Mouse (Mus musculus): ENCODE results near the gene Nr2c2ap.
A peak's percentile ranks its signal among the peaks of the same experiment; 100 is the strongest.

Gene Nr2c2ap

DNA sequence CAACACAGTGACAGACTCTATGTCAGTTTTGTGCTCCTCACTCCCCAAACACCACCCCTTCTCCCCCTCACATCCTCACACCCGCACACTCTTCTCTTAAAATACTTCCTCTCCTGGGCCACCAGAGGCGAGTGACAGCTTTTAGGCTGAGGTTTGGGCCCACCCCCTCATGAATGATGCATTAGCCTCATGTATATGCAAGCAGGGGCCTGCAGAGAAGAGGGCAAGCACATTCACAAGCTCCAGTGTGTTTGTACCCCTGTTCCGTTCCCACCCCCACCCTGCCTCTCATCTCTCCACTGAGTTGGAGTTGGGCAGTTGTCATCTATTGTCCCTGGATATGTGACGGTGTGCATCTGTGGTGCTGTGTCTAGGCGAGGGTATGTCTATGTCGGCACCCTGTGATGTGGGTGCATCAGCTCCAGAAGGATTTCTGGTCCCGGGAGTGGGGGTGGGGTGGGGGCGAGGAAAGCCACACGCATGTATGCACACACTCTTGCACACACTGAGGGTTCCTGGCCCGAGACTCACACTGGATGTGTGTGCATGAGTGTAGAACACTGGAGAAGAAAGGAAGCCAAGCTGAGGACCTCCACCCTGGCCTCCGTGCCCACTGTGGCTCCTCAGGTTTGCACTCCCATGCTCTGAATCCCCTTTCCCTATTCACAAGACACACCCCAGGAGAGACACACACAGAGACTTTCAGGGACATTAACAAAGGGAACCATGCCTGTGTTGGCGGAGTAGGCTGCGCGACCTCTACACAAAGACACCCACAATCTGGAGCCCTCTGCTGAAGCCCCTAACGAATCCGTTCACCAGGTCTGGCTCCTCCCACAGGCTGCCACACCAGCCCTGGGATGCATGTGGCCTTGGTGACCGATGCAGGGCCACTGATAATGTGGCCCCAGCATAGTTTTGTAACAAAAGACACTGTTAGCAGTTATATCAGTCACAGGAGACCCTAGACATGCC, 12.1 kb upstream of the Nr2c2ap start:
- no peak for DNase-seq (ENCODE audit: low spot score)

DNA sequence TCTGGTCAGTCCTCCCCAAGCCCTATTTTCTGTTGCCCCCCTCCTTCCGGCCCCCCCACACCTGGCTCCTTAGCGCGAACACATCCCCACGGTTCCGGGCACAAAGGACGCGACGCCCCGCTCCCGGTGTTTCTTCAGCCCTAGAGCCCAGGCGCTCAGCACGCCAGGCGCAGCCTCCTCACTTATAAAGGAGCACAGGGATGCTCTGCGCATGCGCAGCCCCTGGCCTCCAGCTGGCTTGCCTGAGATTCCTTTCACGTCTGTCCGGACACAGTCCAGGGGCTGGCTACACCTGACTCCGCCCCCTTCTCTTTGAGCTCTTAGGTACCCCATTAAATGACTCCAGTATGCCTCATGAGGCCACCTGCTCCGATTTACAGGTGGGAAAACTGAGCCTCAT, 10.5 kb upstream of the Nr2c2ap start, which contains the start of gene Ncan:
TSS of gene Ncan (minus strand) at position 207 of the 400 bp plus-strand sequence.
- no peak for DNase-seq (ENCODE audit: low spot score)

DNA sequence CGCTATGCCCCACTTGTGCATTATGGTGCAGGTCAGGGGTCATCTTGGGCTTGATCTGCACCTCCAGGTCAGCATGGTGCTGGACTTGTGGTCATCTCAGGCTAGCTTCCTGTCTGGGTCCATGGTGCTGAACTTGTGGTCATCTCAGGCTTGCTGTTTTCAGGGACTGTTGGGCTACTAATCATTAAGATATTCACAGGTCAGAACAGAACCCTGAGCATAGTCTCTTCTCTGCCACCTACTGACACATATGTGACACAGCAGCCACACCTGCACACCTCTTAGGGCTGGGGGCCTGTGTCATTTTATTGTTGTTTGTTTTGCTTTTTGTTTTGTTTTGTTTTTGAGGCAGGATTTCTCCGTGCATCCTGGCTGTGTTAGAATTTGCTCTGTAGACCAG, 8.3 kb upstream of the Nr2c2ap start:
- no peak for DNase-seq (ENCODE audit: low spot score)

DNA sequence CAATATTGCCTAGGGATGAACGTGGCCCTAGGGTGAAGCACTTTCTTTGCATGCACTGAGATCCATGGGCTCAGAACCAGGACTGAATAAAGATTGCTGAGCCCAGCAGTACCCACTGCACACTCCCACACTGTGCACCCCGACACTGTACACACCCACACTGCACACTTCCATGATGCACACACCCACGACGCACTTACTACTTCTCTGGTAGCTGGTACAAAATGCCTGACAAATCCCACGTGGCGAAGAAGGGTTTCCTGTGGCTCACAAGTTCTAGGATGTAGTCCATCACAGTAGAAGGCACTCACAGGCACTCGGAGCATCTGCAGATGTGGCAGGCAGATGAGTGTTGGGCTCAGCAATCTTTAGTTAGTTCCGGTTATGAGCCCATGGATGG, 6.1 kb upstream of the Nr2c2ap start:
- no peak for DNase-seq (ENCODE audit: low spot score)

DNA sequence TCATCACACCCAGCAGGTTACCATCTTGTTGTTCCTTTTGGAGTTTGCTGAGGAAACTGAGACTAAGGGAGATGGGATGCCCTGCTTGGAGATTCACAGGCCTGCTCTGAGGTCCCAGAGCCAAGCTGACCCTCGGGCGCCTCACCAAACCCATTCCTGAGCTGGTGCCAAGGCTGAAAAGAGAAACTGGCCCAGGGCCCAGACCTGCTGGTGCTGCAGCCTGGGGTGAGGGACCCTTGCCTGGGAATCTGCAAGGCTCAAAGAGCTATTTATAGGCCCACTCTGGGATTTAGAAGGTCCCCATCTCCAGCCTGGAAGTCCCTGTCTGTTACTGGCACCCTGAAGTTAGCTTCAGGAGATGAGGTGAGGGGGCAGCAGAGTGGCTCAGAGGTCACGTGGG, 2.7 kb upstream of the Nr2c2ap start:
- no peak for DNase-seq (ENCODE audit: low spot score)

DNA sequence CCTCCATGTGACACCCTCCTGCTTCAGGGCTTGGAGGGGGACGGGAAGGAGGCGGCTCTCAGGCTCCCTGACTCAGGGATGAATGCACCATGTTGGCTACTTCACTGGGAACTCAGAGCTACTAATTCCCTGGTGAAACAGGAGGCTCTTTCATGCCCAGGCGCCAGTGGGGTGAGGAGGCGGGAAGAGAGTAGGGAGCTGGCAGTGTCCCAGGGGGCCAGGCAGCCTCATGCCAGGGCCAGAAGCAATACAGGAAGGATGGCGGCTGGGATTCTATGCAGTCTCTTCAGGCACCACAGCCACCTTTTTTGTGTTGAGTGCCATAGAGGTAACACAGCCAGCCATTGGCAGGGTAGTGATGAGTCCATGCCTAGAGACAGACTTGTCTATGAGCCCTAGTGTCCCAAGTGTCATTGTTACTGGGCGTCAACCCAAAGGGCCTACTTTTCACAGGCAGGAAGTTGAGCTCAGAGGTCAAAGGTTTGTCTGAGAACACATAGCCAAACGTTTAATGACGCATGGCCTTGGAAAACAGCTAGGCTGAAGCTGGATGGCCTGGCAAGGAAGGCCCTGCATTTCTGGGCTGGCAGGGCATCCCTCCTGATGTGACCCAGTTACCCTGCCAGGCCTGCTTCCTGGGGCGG, 1.7 kb upstream of the Nr2c2ap start:
- no peak for DNase-seq (ENCODE audit: low spot score)

DNA sequence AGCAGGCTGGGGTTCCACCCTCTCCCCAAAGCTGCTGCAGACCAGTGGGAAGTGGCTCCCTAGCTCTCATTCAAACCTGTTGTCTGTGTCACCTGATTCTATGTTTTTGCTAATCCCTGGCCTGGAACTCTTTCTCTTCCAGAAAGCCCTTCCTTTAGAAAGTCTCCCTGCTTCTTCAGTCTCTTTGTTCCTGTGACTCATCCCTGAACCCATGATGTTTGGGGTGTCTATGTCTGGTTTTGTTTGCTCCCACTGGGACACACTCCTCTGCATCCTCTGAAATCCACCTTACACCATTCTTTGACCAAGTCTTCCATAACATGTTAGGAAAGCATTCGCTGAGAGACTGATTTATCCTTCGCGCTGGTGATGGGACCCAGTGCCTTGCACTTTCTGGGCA, 1.1 kb upstream of the Nr2c2ap start:
- no peak for DNase-seq (ENCODE audit: low spot score)

DNA sequence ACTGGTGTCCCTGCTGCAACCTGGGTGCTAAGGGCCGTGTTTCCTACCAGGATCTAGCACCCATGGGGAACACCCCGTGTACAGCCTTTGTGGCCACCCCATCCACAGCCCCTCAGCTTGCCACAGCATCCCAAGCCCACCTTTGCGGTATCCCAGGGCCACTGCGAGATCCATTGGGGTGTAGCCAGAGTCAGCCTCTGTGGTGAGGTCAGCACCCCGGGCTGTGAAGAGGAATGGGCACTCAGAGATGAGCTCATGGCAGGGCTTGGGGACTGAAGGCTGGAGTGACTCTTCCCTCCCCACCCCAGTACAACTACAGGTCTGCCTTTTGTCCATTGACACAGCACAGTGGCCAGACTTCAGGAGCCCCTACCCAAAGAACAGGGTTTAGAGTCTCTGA, 3.0 kb downstream of the Nr2c2ap start:
- DNase-seq (ENCODE audit: low spot score): no peak

DNA sequence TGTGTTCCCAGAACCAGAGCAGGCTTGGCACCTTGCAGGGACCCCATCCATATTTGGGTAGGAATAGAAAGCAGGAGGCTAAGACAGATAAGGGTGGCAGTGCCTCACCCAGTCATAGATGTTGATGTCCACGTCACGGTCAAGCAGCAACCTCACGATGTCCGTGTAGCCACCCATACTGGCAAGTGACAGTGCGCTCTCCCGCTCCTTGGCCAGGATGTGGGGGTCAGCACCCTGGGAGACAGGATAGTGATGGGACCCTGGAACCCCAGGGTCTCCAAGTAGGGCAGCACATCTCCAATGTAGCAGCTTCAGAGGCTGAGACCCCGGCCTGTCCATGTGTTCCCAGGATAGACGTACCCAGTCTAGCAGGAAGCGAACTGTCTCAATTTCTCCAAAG, 3.8 kb downstream of the Nr2c2ap start:
- DNase-seq (ENCODE audit: low spot score): no peak

DNA sequence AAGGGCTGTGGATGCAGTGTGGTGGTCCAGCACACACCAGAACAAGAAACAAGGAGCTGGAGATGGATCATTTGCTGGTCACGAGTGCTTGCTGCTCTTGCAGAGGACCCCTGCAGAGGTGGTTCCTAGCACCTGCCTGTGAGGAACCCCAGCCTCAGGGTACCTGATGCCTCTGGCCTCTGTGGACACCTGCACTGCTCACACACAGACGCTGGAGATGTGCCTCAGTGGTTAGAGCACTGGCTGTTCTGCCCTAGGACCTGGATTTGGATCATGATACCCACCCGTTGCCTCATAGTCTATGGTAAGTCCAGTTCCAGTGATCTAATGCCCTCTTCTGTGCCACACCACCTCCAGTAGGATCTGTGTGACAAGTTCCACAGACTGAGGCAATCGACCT, 5.5 kb downstream of the Nr2c2ap start:
- DNase-seq (ENCODE audit: low spot score): no peak

DNA sequence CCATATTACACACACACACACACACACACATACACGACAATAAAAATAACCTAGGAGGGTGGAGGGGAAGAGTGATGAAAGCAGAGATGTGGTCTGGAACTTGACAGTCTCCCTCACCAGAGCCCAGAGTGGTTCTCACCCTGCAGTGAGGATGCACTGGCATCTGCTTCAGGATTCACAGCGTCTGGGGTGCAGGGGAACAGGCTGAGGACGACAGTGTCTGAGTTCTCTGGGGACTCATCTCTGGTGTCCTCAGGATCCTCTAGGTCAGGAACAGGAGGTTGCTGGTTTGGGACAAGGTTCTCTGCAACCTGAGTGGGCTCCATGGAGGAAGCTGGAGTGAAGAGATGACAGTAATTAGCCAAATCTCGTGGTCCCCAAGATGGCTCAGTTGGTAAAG, 6.8 kb downstream of the Nr2c2ap start:
- DNase-seq (ENCODE audit: low spot score): no peak

DNA sequence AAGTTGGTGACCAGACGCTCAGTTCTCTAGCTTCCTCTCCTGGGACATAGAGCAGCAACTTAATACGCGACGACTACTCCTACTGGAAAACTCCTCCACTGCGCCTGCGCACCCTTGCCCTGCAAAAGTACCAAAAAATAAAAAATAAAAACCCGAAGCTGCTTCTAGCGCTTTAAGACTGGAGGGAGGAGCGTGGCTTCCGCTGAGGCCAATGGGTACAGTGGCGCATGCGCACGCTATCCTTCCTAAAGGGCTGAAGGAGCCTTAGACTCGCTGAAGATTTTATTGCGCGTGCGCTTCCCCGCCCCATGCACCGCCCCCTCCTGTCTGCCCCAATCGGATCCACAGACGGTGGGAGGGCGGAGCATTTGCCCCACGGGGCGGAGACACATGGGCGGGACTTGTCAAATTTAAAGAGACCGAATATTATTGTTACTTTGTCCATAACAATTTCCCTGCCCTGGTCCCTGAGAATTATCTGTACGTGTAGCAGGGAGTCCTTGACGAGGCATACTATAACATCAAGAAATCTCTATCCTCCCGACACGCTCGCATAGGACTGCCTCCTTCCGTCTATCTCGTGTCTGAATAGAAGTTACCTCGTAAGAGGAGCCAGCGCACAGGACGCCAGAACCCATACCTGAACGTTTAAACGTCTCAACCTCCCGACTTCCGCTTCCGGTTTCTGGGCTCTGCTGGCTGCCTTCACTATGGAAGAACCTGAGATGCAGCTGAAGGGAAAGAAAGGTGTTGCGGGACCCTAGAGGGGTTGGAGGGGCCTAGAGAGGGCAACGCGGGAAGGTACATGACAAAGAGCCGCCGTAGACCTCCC, 8.1 kb downstream of the Nr2c2ap start, which contains the start of the genes Rfxank, Borcs8 and Mef2b:
TSS of gene Rfxank (minus strand) at position 129 of the 832 bp plus-strand sequence.
TSS of gene Borcs8 (plus strand) at position 474 of the 832 bp plus-strand sequence.
TSS of gene Mef2b (plus strand) at position 686 of the 832 bp plus-strand sequence.
- DNase-seq (ENCODE audit: low spot score): peak; percentile 100

DNA sequence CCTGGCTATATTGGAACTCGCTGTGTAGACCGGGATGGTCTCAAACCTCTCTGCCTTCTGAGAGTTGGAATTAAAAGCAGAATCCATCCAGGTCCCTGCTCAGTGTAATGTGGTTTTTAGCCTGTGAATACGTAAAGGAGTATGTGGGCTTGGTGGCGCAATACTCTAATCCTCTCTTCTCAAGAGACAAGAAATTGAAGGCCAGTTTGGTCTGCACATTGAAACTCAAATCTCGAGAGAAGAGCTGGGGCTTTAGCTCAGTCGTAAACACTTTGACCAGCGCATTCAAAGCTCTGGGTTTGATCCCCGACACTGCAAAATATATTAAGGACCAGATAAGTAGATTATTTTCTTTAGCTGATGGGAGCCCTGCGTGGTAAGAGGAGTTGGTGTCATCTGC, 8.8 kb downstream of the Nr2c2ap start:
- DNase-seq (ENCODE audit: low spot score): no peak

DNA sequence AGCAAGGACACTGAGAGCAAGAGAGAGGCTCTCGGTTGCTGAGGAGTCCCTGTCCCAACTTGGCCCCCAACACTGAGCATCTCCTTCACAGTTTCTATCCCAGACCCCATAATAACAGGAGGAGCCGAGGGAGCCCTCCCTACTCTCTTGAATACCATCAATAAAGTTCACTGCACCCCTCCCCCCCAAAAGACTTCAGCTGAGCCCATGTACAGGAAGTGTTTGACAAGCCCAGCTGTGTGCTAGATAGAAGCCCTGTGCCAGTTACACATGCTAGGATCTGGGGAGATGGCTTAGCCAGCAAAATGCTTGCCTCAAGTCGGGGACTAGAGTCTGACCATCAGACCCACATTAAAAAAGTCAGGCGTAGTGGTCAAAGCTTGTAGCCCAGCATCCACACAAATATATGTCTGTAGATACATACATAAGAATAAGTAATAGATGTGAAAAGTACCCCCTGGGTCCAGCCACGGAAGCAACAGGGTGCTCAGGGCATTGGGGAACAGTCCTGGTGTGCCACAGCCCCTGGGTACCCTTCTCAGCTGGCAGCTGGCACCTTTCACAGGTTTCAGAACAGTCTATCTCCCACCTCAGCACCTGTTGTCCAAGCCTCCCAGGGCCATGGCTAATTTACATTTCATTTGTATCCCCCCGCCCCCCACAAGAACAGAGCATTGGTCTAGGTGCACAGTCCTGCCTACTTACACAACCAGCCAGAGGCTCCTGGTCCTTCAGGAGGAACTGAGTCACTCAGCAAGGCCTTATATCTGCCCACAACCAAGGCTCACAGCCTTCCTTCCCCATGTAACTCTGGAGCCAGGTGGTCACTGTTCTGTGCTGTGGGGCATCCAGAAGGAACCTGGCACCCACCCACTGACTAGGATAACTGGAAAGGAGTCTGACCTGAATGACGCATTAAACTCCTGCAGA, 16.8 kb downstream of the Nr2c2ap start:
- DNase-seq (ENCODE audit: low spot score): no peak

DNA sequence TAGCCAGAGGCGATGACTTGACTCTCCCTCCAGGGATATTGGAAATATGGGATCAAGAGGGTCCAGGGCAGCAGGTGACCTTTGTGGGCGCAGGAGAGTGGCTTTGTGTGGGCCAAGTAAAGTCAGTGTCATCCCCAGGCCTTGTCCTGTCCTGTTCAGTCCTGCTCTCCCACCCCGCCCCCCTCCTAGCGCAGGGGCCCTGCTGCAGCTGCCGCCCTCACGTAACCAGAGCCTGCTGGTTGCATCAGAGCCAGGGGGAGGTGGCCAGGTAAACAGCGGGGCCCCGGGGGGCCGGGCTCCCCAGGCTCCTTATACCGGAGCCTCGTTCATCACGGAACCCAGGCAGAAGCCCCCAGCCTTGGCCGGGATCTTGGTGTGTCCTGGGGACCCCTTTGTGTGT, 19.0 kb downstream of the Nr2c2ap start:
- no peak for DNase-seq (ENCODE audit: low spot score)

DNA sequence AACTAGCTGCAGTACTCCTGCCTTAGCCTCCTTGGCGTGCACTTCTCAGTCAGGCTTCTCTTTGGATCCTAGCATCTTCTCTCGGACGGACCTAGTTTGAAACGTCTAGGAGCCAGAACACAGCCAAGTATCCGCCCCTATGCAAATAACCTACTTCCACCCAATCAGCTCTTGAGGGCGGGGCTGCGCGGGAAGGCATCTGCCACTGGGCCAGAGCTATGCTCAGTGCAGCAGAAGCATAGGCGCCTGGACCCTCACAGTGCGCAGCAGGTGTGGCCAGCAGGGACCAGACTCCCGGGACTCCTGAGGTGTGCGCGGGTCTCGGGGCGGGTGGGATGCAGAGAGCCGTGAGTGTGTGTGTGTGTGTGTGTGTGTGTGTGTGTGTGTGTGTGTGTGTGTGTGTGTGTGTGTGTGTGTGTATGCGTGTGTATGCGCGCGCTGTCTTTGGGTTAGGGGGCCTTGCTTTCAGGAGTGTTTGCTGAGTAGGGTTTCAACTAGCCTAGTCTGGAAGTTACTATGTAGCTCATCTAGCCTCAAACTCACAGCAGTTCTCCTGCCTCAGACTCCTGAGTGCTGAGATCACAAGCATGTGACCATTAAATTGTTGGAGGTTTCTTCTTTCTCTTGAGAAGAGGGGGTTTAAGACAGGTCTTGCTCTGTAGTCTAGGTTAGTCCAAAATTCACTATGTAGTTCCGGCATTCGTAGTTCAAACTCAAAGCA, 21.6 kb downstream of the Nr2c2ap start:
- DNase-seq (ENCODE audit: low spot score): peak; percentile 77

DNA sequence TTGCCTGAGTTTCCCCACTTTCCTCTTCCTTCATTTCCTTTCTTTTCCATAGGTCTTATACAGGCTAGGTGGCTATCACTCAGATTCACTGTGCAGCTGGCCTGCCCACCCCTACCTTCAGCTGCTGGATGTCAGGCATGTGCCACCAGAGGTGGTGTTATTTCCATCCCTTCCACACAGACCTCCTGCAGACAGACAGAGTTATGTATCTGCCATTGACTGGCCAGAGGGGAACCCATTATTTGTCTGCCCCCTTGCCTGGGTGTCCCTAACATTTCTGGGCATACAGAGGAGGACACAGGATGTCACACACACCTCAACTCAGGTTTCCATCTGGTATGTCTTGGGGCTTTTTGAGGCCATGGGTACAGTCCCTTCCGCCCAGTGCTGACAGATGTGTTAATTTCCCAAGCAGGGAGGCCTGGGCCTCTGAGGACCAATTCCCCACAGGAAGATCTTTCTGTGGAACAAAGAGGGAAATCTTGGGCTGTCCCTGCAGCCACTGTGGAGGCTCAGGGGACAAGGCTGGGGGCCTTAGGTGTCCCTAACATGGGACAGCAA, 26.2 kb downstream of the Nr2c2ap start:
- no peak for DNase-seq (ENCODE audit: low spot score)

DNA sequence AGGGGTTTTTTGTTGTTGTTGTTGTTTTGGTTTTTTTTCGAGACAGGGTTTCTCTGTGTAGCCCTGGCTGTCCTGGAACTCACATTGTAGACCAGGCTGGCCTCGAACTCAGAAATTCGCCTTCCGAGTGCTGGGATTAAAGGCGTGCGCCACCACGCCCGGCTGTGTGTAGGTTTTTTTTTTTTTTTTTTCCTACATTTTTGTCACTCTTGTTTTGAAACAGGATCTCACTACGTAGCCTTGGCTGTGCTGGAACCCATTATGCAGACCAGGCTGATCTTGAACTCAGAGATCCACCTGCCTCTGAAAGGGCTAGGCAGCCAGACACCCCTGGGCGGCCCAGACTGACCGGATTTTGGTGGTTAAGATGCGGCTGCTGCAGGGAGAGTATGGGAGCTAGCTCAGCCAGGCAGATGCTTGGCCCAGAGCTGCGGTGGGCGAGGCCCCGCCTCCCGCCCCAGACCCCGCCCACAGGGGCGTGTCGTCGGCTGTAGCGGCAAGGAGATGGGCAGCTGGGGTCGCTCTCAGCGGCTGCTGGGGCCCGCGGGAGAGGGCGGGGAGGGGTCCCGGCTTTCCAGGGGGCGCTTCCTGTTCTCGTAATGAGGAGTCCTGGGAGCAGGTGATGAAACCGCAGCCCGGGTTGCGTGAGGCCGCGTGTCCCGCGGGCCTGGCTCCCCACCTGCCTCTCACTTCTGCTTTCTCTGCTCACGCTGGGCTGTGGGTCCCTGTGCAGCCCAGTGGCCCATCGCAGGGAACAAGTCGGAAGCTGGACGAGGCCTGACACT, 27.1 kb downstream of the Nr2c2ap start:
- DNase-seq (ENCODE audit: low spot score): peak; percentile 53

DNA sequence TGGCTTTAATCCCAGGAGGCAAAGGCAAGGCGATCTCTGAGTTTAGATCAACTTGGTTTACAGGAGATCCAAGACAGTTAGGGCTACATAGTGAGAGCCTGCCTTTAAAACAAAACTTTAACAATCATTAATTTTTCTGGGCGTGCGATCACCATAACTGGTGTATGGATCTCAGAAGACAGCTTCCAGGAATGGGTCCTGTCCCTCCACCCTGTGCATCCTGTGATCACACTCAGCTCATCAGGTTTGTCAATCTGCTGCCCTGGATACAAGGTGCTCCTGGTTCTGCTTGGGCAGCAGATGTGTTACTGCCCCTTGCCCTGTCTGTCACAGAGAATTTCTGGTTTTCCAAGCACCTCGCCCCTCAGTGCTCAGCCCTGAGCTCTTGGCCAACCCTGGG, 28.1 kb downstream of the Nr2c2ap start:
- no peak for DNase-seq (ENCODE audit: low spot score)

All from c-Kit-positive CD71-positive TER-119-positive erythroid progenitor cells, embryonic 14.5 days (primary cell).